Mouse (Mus musculus) heart, postnatal 0 days (tissue): ENCODE data around the gene Lpar3.
"Not testable (repeated sequence)": the region's sequence is repeated elsewhere in the genome, so short reads cannot be mapped to it uniquely, and the experiment has no call there.

ENCODE experiments used
- CTCF ChIP-seq: IDR thresholded peaks from 2 replicates; pipeline ENCODE4 v1.5.1; 2016; ENCODE audit warnings: antibody characterized with exemption, control low read depth, low read depth
- EP300 ChIP-seq: IDR thresholded peaks from 2 replicates; pipeline ENCODE4 v1.6.1; 2016; ENCODE audit warnings: antibody characterized with exemption, low read depth

DNA sequence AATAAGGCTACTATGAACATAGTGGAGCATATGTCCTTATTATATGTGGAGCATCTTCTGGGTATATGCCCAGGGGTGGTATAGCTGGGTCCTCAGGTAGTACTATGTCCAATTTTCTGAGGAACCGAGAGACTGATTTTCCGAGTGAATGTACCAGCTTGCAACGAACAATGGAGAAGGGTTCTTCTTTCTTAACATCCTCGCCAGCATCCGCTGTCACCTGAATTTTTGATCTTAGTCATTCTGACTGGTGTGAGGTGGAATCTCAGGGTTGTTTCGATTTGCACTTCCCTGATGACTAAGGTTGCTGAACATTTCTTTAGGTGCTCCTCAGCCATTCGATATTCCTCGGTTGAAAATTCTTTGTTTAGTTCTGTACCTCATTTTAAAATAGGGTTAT is 11.0 kb upstream of the Lpar3 start:
- TF ChIP-seq CTCF, EP300: not testable (repeated sequence)
